Mouse (Mus musculus) gastrocnemius, postnatal 36 days (tissue): Measurements from ENCODE around the gene Stoml1. TPM values are rescaled to one million over a fixed set of nuclear protein-coding genes. Genes with fewer than 3 reads are reported as not detected.

Source experiments
- DNase-seq, 2 experiments: peaks; one replicate each; pipeline ENCODE4 v3.0.0; 2022
- intact Hi-C: fragments of 180-260 bp; cut with DNase I; formaldehyde crosslinking; loops from one replicate; pipeline ENCODE4 v1.15.1; 2025
- long read RNA-seq, 2 experiments: library from polyadenylated mRNA; stranded (forward); transcript quantifications; one replicate each; pipeline ENCODE4 v2.0.0; 2021
- total RNA-seq, 2 experiments: library from RNA; stranded (reverse); gene quantifications; 2 replicates each; pipeline ENCODE4 v1.2.3; 2021

Stoml1 gene
- total RNA-seq, result 1 to 10 TPM; 5.5 to 7.5 TPM
- long read RNA-seq, experiment 1, transcript Stoml1-201 (7 exons, 1,984 nt), result major isoform, 7 of 20 reads
- long read RNA-seq, experiment 1, partial matches to known transcripts, result 0 of 20 reads
- long read RNA-seq, experiment 1, other reads (novel, unspliced or antisense), result 13 of 20 reads
- long read RNA-seq, experiment 2, transcript Stoml1-201 (7 exons, 1,984 nt), result major isoform, 12 of 21 reads
- long read RNA-seq, experiment 2, partial matches to known transcripts, result 0 of 21 reads
- long read RNA-seq, experiment 2, other reads (novel, unspliced or antisense), result 9 of 21 reads

DNA sequence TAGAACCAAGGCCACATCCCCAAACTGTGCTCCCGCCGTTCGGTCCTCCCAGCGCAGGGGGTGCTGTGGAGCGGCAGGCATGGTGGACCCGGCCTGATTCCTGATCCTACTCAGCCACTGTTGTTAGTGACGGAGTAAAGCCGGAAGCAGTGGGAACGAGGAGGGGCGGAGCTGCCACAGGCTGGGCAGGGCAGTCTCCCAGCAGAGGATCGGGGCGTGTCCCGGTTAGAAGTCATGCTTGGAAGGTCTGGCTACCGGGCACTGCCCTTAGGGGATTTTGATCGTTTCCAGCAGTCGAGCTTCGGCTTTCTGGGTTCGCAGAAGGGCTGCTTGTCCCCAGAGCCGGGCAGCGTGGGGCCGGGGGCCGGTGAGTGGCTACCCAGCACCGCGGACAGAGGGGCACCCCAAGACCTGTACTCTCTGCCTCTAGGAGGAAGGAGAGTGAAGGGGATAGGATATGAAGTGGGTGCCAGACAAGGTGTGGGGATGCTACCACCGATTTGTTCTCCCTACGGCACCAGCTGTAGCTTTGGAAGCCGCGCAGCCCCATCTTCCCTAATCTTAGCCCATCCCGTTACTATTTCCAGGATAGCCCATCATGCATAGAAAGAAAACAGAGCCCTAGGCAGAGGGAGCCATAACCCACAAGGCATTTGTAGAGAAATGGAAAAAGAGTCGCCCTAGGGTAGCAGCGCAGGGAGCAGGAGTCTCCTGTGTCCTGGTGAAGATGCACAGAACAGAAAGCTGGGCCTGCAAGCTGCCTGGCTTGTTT lies at the start of gene Stoml1:
Stoml1 (plus strand) TSS at position 132 of the 772 bp plus-strand sequence.
- DNase-seq, result peak; percentile 93
- intact Hi-C loops, result no loop called here

DNA sequence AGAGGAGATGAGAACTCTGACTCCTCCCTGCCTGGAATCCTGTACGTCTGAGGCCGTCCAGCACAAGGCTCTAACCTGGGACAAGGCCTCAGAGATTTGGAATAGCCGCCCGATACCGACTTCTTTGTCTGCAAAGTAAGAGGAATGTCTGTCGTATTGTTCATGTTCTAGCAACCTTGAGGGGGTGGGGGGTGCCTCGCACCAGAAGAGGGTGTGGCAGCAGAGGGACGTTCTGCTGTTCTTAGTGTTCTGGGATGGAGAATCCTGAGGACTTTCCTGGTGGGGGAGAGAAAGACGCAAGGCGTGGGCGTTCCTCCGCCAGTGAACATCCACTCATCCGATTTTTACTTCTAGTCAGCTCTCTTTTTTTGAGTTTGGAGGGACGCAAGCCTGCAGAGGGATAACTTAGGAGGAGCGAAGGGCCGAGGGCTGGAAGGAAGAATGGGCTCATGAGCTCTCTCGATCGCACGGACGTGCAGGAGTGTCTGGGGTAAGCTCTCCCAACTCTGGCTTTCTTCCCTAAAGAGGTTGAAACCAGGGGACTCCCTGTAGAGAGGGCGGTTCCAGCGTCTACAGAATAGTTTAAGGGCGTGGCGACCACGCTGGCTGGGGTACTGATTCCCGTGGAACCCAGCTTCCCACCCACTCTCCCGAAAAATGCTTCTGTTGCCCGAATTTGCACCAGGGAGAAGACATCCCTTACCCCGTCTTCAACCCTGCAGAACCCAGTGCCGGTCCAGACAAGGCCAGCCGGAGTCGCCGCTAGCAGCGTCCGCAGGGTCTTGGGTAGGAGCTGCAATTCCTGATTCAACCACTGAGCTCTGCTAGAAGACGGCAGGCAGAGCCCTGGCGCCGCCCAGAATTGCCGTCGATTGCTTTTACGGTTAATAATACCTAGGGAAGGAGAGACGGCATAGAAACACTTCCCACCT lies 49.2 kb upstream of the Stoml1 start, which contains the start of the genes Islr and Islr2:
Islr (minus strand) TSS at position 791 of the 932 bp plus-strand sequence.
Islr2 (minus strand) TSS at position 804 of the 932 bp plus-strand sequence.
- DNase-seq, result peak; percentile 52 to 64
- intact Hi-C loops, result loop anchor here (1.0 kb wide), 1 partner anchor 165 kb away; no protein-coding TSS in a partner anchor

DNA sequence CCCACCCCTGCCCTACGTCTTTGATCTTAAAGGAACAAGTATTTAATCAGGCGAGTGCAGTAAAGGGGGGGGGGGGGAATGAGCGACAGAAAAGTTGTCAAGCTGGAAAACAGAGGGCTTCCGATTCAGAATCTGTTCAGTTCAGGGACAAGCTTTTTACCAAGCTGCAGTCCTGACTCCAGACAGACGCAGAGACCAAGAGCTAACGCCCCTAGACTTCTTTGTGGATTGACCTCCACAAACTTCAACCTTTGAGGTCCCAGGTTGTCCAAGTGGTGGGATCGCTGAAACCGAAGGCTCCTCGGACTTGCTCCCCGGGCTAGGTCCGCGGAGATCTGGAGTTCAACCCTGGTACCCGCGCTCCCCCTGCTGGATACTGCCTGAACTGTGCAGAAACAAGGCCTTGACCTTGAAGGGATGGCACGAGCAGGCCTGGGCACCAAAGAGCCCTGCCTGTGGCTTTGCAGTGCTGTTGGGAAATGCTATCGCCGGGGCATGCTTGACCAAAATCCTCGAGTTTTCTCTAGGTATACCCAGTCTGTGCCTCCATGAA lies 48.4 kb upstream of the Stoml1 start:
- DNase-seq, result peak; percentile 92 to 93
- intact Hi-C loops, result loop anchor here (1.0 kb wide), 1 partner anchor 166 kb away; no protein-coding TSS in a partner anchor

DNA sequence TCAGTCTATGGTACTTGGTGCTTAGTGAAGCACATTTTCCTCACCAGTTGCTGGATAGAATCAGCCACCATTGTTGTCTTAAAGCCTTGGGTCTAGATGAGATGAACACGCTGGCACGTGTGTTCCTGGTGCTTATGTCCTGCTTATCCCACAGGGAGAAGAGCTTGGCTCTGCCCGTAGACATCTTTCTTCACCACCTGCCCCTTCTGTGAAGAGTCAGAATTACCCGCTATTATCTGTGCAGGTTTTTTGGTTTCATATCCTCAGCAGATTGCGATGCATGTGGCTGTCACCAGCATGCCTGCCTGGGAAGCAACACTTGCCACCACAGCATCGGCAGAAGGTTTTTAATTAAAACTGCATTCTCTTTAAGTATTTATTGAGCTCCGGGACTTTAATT lies 47.0 kb upstream of the Stoml1 start:
- intact Hi-C loops, result no loop called here
- no peak for DNase-seq

DNA sequence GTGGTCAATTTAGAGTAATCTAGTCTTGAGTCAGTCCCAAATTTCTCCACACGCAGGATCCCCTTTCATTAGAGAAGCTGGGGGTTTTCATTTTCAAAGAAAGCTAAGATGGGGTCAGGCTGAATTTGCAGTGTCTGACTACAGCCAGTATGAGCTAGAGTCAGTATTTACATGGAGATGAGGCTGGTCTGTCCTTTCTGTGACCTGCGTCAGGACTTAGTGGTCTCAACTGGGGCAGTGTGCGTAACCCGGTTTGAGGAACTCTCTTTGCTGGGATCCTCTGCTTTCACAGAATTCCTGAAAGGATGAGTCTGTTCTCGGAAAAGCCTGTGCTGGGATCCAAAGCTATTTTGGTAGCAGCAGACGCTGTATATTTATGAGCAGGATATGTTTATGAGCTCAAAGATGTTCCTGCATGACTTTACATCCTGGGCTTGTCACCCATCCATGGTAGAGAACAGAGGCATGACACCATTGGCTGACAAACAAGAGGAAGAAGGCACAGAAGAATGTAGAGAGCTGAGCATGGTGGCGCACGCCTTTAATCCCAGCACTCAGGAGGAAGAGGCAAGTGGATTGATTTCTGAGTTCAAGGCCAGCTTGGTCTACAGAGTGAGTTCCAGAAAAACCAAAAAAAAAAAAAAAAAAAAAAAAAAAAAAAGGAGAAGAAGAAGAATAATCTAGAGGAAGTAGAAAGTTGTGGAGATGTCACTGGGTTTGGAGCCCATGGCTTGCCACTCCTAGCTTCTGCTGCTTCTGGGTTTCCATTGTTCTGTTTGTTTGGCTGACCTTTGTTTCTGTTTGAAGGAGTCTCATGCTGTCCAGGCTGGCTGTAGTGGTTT lies 43.3 kb upstream of the Stoml1 start:
- DNase-seq, result no peak
- intact Hi-C loops, result no loop called here

DNA sequence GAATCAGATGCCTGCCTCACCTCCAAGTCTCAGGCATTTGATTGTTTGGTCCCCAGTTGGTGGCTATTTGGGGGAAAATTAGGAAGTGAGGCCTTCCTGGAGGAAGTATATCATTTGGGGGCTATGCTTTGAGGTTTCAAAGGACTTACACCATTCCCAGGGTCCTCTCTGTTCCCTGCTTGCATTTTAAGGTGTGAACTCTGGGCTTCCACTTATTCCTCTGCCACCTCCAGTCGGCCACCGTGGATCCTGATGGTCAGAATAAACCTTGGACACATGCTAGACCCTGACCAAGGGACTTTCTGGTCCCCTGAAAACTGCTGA lies 42.7 kb upstream of the Stoml1 start:
- intact Hi-C loops, result no loop called here
- no peak for DNase-seq

DNA sequence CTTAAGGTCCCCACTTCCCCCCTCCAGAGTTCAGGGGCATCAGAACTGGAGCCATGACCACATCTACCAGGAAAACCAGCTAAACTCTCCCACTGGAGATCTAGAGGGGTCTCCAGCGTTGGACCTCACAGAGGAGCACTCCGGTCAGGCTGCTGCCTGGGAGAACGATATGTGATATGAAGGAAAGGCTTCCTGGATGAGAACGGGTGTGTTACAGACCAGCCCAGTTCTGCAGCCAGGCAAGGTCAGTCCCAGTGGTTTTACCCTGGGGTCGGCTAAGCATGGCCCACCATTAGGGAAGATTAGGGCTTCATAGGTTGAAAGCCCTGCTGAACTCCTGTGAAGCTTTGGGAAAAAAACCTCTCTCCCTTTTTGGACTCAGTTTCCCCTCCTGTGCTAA lies 39.6 kb upstream of the Stoml1 start:
- no peak for DNase-seq
- intact Hi-C loops, result no loop called here

DNA sequence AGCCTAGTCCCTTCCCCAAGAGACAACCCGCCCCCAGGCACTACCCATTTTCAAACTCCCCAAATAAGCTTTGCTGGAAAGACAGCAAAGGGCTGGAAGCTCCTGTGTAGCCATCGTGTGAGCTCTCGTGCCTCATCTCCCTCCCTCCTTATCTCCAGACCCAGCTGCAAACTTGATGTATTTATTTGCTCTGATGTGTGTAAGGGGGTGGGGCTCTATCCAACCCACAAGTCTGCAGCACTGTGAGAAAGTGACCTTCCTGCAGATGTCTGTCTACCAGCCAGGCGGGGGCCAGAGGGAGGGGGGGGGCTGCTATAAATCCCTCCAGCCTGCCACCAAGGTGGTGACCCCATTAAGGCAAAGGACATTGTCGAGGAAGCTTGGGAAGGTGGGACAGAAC lies 39.1 kb upstream of the Stoml1 start:
- DNase-seq, result no peak
- intact Hi-C loops, result no loop called here

DNA sequence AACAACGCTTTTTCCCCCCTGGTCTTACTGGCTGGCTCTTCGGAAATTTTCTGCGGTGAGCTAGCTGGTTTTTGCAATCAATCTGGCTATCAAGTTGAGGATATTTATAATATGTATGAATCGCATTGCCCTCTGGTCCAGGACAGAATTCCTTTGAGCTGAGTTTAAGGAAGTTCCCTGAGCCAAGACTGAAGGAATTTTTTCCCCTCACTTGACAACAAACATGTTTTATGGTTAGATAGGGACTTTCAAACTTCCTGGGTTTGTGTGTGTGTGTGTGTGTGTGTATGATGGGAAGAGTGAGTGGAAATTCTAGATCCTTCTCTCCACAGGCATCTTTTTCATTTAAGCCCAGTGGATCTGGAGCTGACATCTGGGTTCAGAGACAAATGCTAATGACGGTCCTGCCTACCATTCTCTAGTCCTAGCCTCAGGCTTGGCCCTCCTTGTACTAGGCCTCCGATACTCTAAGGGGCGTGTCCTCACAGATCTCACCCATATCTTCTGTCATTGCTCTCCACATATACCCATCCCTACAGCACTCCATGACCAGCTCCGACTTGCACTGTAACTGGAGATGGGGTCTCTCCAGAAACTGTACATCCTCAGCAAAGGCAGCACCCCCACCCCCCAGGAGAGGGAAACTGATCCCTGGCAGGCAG lies 38.3 kb upstream of the Stoml1 start:
- intact Hi-C loops, result no loop called here
- DNase-seq, result no peak

DNA sequence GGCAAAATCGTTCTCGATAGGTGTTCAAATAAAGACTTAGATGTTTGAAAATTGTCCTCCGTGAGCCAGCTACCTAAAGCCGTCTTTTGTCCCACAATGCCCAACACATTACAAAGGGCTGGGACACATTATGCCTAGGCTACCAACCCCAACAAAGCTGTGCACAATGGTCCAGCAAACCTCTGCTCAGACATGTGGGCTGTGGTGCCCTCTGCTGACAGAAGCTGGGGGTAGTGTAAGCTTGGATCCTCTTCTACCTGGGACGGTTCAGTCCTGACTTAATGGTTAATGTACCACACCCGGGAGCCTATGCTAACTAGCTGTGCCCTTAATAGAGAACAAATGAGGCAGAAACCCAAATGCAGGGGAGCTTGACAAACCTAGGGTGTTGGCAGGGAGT lies 36.6 kb upstream of the Stoml1 start:
- DNase-seq, result no peak
- intact Hi-C loops, result no loop called here

DNA sequence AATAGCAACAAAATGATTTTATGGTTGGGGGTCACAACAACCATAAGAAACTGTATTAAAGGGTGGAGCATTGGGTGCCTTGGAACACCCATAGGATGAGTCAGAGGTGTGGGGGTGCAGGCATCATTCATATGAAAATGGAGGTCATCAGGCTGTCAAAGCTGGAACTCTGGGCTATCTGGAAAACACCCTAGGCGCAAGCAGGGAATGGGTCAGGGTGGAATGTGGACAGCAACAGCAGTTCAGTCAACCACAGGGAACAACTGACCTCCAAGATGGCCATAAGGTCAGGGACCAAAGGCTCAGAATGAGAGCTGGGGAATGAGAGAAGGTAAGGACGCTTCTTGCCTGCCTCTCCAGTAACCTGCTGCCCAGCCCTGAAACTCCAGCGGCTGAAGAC lies 34.4 kb upstream of the Stoml1 start:
- intact Hi-C loops, result no loop called here
- DNase-seq, result no peak

DNA sequence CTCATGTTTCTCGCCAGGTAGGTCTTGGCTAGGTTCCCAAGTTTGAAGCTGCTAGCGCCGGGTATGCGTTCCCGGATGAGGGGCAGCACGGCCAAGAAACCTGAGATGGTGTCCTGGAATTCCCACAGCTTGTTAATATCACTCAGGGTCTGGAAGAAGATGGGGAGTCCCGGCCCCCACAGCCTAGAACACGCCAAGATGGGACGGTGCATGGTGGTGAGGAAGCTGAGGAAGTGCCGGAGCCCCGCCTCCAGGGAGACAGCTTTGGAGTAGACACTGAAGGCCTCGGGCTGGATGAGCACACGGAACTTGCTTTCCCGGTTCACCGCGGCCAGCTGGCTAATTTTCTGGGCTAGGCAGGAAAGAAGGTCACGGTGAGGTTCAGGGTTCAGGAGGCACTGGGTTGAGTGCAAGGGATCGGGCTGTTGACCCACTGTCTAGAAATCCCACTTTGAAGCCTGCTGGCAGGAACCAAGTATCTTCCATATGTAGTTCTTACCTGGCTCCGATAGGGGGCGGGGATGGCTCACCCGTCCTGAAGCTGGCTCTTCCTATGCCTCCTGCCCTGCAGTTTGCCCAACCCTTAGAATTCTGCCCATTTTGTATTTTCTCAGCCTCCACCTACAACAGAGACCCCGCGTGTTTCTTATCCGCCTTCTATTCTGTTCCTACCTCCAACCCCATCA lies 32.6 kb upstream of the Stoml1 start:
- no peak for DNase-seq
- intact Hi-C loops, result loop anchor here (10.0 kb wide), 1 partner anchor 154 kb away; the partner anchor contains the start of gene Tbc1d21

DNA sequence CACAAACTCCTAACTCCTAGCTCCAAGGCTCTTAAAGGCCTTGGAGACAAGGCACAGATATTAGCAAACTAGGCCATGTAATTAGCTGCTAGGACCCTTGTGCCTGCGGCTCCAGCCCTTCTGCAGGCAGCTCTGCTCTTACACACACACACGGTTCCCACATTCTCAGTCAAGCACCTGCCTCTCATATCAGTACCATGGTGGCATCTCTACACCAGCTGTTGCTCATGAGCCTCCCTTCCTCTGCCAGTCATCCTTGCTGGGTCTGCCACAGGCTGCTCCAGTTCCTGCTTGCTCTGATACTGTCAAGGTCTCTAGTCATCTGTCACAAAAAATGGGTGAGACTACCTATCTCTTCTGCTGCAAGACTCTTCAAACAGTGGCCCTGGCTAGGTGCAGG lies 28.6 kb upstream of the Stoml1 start:
- DNase-seq, result no peak
- intact Hi-C loops, result loop anchor here (10.0 kb wide), 1 partner anchor 150 kb away; the partner anchor contains the start of gene Tbc1d21

DNA sequence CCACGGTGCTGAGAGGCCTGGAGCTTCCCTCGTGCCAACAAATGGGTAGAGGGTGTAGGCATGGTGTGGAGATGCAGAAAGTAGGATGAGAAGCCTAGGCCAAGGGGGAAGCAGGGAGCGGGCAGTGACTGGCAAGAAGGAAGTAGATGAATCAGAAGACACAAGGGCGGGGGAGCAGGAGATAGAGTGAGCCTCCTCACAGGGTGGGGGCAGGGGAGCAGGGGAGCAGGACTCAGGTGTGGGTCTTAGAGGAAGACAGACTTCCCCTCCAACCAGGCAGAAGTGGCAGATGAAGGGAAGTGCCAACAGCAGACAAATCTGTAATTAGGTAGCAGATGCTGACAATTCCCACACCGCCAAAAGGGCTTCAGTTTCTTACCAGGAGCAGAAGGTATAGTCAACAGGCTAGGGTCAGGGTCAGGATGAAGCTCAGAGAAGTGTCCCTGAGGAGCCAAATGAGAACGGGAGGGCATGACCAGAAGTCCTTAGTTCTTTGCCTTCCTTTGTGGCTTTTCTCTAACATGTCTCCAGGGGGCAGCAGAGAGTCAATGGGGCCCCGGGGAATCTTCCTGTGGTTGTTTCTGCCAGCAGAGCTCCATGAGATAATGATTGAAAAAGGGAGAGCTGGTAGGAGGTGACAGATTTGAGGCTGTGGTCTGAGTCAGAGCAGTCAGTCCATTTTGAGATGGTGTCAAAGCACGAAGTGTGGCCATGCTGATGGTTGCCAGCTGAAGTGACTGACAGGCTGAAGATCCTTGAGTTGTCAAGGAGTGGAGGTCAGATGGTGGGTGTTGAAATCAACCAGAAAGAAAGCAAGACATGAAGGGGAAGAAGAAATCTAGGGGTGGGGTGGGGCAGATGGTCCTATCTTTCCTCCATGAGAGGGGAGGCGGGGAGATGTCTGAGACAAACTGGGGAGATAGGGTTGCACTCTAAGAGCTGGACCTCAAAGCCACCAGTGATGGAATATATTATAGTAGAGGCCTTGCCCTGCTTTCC lies 26.8 kb upstream of the Stoml1 start:
- DNase-seq, result peak in 1 of 2 experiments; percentile 46
- intact Hi-C loops, result loop anchor here (2.0 to 10.0 kb wide), 3 partner anchors 43 to 149 kb away; partner anchors contain the start of gene Tbc1d21

DNA sequence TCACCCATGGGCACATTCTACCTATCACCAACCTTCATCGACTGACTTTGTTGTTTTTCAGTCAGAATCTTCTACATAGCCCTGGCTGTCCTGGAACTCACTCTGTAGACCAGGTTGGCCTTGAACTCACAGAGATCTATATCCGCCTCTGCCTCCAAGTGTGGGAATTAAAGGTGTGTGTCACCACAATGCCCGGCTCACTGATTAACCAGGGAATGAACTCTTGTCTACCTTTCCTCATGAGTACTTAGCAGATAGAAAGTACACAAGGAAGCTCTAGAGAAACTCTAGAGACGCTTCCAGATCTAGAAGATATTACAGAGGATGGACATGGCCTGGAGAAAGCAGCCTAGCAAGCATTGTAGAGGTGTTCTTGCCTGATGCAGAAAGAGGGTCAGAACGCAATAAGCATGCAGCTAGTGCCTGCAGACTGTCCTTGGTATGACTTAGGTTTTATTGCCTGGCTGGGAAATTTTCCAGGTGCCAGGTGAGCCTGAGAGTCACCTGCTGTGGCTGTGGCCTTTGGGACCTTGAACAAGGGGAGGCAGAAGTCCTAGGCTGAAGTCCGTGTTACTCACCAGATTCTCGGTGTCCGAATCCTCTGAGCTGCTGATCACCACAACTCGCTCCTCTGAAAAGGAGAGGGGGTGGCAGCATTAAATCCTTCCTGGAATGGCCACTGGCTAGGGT lies 24.0 kb upstream of the Stoml1 start:
- intact Hi-C loops, result loop anchor here (5.0 to 10.0 kb wide), 2 partner anchors 53 to 146 kb away; partner anchors contain the start of gene Tbc1d21
- DNase-seq, result no peak

DNA sequence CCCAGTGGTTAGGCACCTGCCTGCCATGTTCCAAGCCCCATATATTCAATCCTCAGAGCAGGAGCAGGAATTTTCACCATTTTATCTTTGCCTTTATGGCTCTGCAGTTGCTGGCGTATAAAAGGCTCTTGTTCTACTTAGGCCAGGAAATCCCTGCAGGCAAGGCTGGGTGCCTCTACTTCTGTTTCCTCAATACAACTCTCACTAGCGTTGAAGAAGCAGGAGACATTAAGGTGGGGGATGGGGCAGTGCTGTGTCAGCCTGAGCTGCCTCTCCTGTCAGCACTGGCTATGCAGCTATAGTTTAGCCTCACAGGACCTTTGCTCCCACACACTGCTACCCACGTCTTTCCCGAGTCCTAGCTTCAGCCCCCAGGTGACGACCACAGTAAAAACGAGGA lies 21.2 kb upstream of the Stoml1 start:
- no peak for DNase-seq
- intact Hi-C loops, result no loop called here
